Mouse (Mus musculus) kidney, adult 2 months (tissue): Measurements from ENCODE around the gene Pms1. TPM values are rescaled to one million over a fixed set of nuclear protein-coding genes. Genes with fewer than 3 reads are reported as not detected.
"Not testable (repeated sequence)": the region's sequence is repeated elsewhere in the genome, so short reads cannot be mapped to it uniquely, and the experiment has no call there.

Source experiments
- DNase-seq: peaks from one replicate; pipeline ENCODE4 v3.0.0; 2021
- H3K27ac ChIP-seq: fragments of 200-500 bp; 2 replicates; pipeline ENCODE4 v1.5.1; 2012; ENCODE audit warnings: low read depth, low read length, control low read depth, inconsistent platforms; ENCODE audit not compliant: insufficient read depth
- H3K27me3 ChIP-seq: fragments of 200-500 bp; replicated peaks from 2 replicates; pipeline ENCODE4 v1.6.1; 2012; ENCODE audit warnings: mild to moderate bottlenecking, moderate library complexity, low read length, inconsistent platforms; ENCODE audit not compliant: control insufficient read depth, insufficient read depth
- H3K36me3 ChIP-seq: fragments of 200-500 bp; 2 replicates; pipeline ENCODE4 v1.6.1; 2012; ENCODE audit warnings: mild to moderate bottlenecking, moderate library complexity, low read length, inconsistent platforms; ENCODE audit not compliant: control insufficient read depth, insufficient read depth
- H3K4me1 ChIP-seq: fragments of 200-500 bp; 2 replicates; pipeline ENCODE4 v1.6.1; 2011; ENCODE audit warnings: low read length; ENCODE audit not compliant: control insufficient read depth, insufficient read depth
- H3K4me3 ChIP-seq: fragments of 200-500 bp; 2 replicates; pipeline ENCODE4 v1.5.1; 2011; ENCODE audit warnings: mild to moderate bottlenecking, low read depth, low read length, control low read depth; ENCODE audit not compliant: insufficient read depth
- CTCF ChIP-seq: fragments of 200-500 bp; conservative IDR thresholded peaks from 2 replicates; pipeline ENCODE4 v1.5.1; 2011; ENCODE audit warnings: low read depth, mild to moderate bottlenecking, control low read depth, low read length, moderate library complexity, mixed read lengths; ENCODE audit not compliant: insufficient read depth, insufficient read length
- POLR2A ChIP-seq: fragments of 200-500 bp; IDR thresholded peaks from one replicate; pipeline ENCODE4 v1.6.1; 2011; ENCODE audit warnings: low read depth, low read length, control low read depth
- WGBS: fragments of 180-500 bp; shearing (Covaris S2); methylation state at CpG from one replicate; pipeline ENCODE4 v1.1.7; 2018; 5-methylcytosine and 5-hydroxymethylcytosine counted together
- polyA plus RNA-seq: library from polyadenylated mRNA; depleted of rRNA; stranded (reverse); fragments of >200 nt; gene quantifications from 2 replicates; pipeline ENCODE4 v1.2.3, GENCODE M21; 2012

Gene Pms1
- polyA plus RNA-seq, 1 experiment, result 1.3 TPM

GRCm38 (mm10) chr1:53323254-53323653, 26.4 kb upstream of the Pms1 start:
- no peak for DNase-seq
- 97% methylated on average over 5 of the region's 5 CpGs for WGBS
- TF ChIP-seq CTCF (no peak), POLR2A (no peak)
- Histone ChIP-seq H3K36me3 (no peaks in the 10 kb centered on the region), H3K4me3 (no peak overlapping the region), H3K27ac (no peak overlapping the region), H3K4me1 (no peaks in the 10 kb centered on the region), H3K27me3 (no peaks in the 10 kb centered on the region)

GRCm38 (mm10) chr1:53321662-53322344, 25.0 kb upstream of the Pms1 start:
- WGBS, result 96% methylated on average over 4 of the region's 4 CpGs
- Histone ChIP-seq H3K27ac (no peak overlapping the region), H3K4me3 (no peak overlapping the region), H3K27me3 (no peaks in the 10 kb centered on the region), H3K36me3 (no peaks in the 10 kb centered on the region; the same call in 1 of the 2 replicates), H3K4me1 (no peaks in the 10 kb centered on the region)
- DNase-seq, result no peak
- TF ChIP-seq CTCF (no peak), POLR2A (no peak)

GRCm38 (mm10) chr1:53312989-53313967, 16.5 kb upstream of the Pms1 start, which contains the start of gene Osgepl1:
TSS of gene Osgepl1 (plus strand) at chr1:53313624.
- TF ChIP-seq POLR2A (peak; percentile 22), CTCF (0 out of 2 replicates have a peak, but pooled peaks have one; percentile 5)
- no peaks in the 10 kb centered on the region for H3K27me3 ChIP-seq
- peak within 1 kb of the TSS; percentile 77 for H3K4me3 ChIP-seq
- DNase-seq, result peak; percentile 90
- no peaks in the 10 kb centered on the region for H3K4me1 ChIP-seq
- WGBS, result 2% methylated on average over 27 of the region's 27 CpGs
- H3K36me3 ChIP-seq, result no peaks in the 10 kb centered on the region; the same call in 1 of the 2 replicates
- H3K27ac ChIP-seq, result peak within 1 kb of the TSS; percentile 83

- Histone ChIP-seq H3K27ac (no peak overlapping the region), H3K4me3 (no peak overlapping the region), H3K27me3 (no peaks in the 10 kb centered on the region), H3K4me1 (no peaks in the 10 kb centered on the region), H3K36me3 (no peaks in the 10 kb centered on the region)
- TF ChIP-seq CTCF (no peak), POLR2A (no peak)
- 70% methylated on average over 4 of the region's 4 CpGs for WGBS
- DNase-seq, result no peak
Measured at GRCm38 (mm10) chr1:53300506-53300905, 3.7 kb upstream of the Pms1 start.

GRCm38 (mm10) chr1:53291197-53291596, 5.6 kb downstream of the Pms1 start:
- Histone ChIP-seq H3K27me3 (no peaks in the 10 kb centered on the region), H3K4me1 (peaks cover 3% of the 10 kb centered on the region; the same call in 1 of the 2 replicates), H3K4me3 (no peak overlapping the region), H3K36me3 (no peaks in the 10 kb centered on the region), H3K27ac (no peak overlapping the region; the same call in 1 of the 2 replicates)
- DNase-seq, result peak; percentile 30
- WGBS, result 53% methylated on average over 3 of the region's 3 CpGs
- no peak for TF ChIP-seq CTCF
- no peak for TF ChIP-seq POLR2A

- TF ChIP-seq POLR2A, result no peak
- TF ChIP-seq CTCF, result peak; percentile 33
- DNase-seq, result peak; percentile 23
- peaks cover 4% of the 10 kb centered on the region; the same call in 1 of the 2 replicates for H3K4me1 ChIP-seq
- H3K27me3 ChIP-seq, result no peaks in the 10 kb centered on the region
- H3K27ac ChIP-seq, result no peak overlapping the region
- no peaks in the 10 kb centered on the region for H3K36me3 ChIP-seq
- H3K4me3 ChIP-seq, result no peak overlapping the region
Measured at GRCm38 (mm10) chr1:53272646-53273045, 24.2 kb downstream of the Pms1 start.

GRCm38 (mm10) chr1:53269901-53270300, 26.9 kb downstream of the Pms1 start:
- Histone ChIP-seq H3K27me3 (no peaks in the 10 kb centered on the region), H3K27ac (no peak overlapping the region), H3K36me3 (no peaks in the 10 kb centered on the region), H3K4me3 (no peak overlapping the region), H3K4me1 (peaks cover 4% of the 10 kb centered on the region; the same call in 1 of the 2 replicates)
- 77% methylated on average over 3 of the region's 3 CpGs for WGBS
- no peak for DNase-seq
- TF ChIP-seq POLR2A (no peak), CTCF (no peak)

GRCm38 (mm10) chr1:53264958-53265612, 31.7 kb downstream of the Pms1 start:
- H3K27me3 ChIP-seq, H3K4me3 ChIP-seq, H3K4me1 ChIP-seq, H3K27ac ChIP-seq, DNase-seq, H3K36me3 ChIP-seq: not testable (repeated sequence)
